Mouse (Mus musculus) liver, postnatal 0 days (tissue): Measurements from ENCODE around the gene C1qtnf6.

Experiments used
- CTCF ChIP-seq: sonication (generic); IDR thresholded peaks from 2 replicates; pipeline ENCODE4 v1.5.1; 2016; ENCODE audit warnings: antibody characterized with exemption, low read depth
- EP300 ChIP-seq: IDR thresholded peaks from 2 replicates; pipeline ENCODE4 v1.6.1; 2016; ENCODE audit warnings: antibody characterized with exemption, low read depth, mild to moderate bottlenecking

GRCm38 (mm10) chr15:78483311-78483710 is 47.9 kb downstream of the C1qtnf6 start:
- no peak for TF ChIP-seq EP300
- TF ChIP-seq CTCF = no peak
